In genomic region chr1:134804373-134804772, GRCm38 (mm10) we compare ENCODE assay signal across 10 mouse cellular contexts.
A peak's percentile ranks its signal among the peaks of the same experiment; 100 is the strongest.
DNase-seq lines count a peak whose midpoint lies in the region; ATAC-seq and TF ChIP-seq lines count a peak whose summit lies in the region.
"Had no signal": no experiment of that assay in that cellular context is flagged by ENCODE, and none has a peak within 500 bp of the region (broad histone marks: within the 10 kb centered on the region; RNA-seq: fewer than 3 reads in every experiment).

No protein-coding gene starts in this region.

- peaks cover 6% of the 10 kb centered on the region for H3K36me3 ChIP-seq in hindbrain, embryonic 12.5 days
- H3K36me3 ChIP-seq in hindbrain, postnatal 0 days (ENCODE audit: insufficient read depth, low read length) = no peaks in the 10 kb centered on the region
- H3K36me3 ChIP-seq in limb, embryonic 15.5 days = no peaks in the 10 kb centered on the region
- H3K36me3 ChIP-seq: liver, embryonic 13.5 days had no signal

- H3K4me1 ChIP-seq in hindbrain, embryonic 12.5 days = peaks cover 16% of the 10 kb centered on the region
- H3K4me1 ChIP-seq in hindbrain, postnatal 0 days (ENCODE audit: insufficient read depth, low read length) = peaks cover 5% of the 10 kb centered on the region; the same call in 1 of the 2 replicates
- H3K4me1 ChIP-seq in bone marrow macrophage, adult 2 months (ENCODE audit: control insufficient read depth, insufficient read depth, low read length) = peaks cover 25% of the 10 kb centered on the region
- peaks cover 36% of the 10 kb centered on the region for H3K4me1 ChIP-seq in limb, embryonic 15.5 days

- WGBS in hindbrain, embryonic 12.5 days = 75% methylated on average over 5 of the region's 5 CpGs
- 55% methylated on average over 5 of the region's 5 CpGs for WGBS in hindbrain, postnatal 0 days
- WGBS in limb, embryonic 15.5 days = 23% methylated on average over 5 of the region's 5 CpGs

- H3K9ac ChIP-seq in hindbrain, embryonic 12.5 days = no peak overlapping the region
- H3K9ac ChIP-seq in hindbrain, postnatal 0 days (replicated peaks; ENCODE audit: low read length) = no peak overlapping the region
- no peak overlapping the region for H3K9ac ChIP-seq in limb, embryonic 15.5 days
- H3K9ac ChIP-seq: liver, embryonic 13.5 days had no signal

- 0 out of 2 replicates have a peak overlapping the region, but pooled peaks have one; percentile 44 for H3K27ac ChIP-seq in hindbrain, embryonic 12.5 days
- no peak overlapping the region for H3K27ac ChIP-seq in hindbrain, postnatal 0 days
- H3K27ac ChIP-seq in bone marrow macrophage, adult 2 months (ENCODE audit: insufficient read depth, low read depth, low read length) = peak overlapping the region; percentile 23; the same call in 1 of the 2 replicates
- peak overlapping the region; percentile 88 for H3K27ac ChIP-seq in limb, embryonic 15.5 days
- H3K27ac ChIP-seq: liver, embryonic 13.5 days had no signal

- no peak overlapping the region for H3K4me2 ChIP-seq in hindbrain, embryonic 12.5 days (replicated peaks)
- no peak overlapping the region for H3K4me2 ChIP-seq in hindbrain, postnatal 0 days (ENCODE audit: low read depth, low read length)
- H3K4me2 ChIP-seq in limb, embryonic 15.5 days = no peak overlapping the region
- H3K4me2 ChIP-seq: liver, embryonic 13.5 days had no signal

- no peak overlapping the region for H3K4me3 ChIP-seq in hindbrain, embryonic 12.5 days
- H3K4me3 ChIP-seq in hindbrain, postnatal 0 days (ENCODE audit: low read length) = no peak overlapping the region
- H3K4me3 ChIP-seq in bone marrow macrophage, adult 2 months (ENCODE audit: insufficient read depth, low read length) = no peak overlapping the region
- H3K4me3 ChIP-seq in limb, embryonic 15.5 days = no peak overlapping the region
- H3K4me3 ChIP-seq: liver, embryonic 13.5 days had no signal

- no peaks in the 10 kb centered on the region for H3K9me3 ChIP-seq in hindbrain, embryonic 12.5 days (replicated peaks)
- no peaks in the 10 kb centered on the region for H3K9me3 ChIP-seq in hindbrain, postnatal 0 days (ENCODE audit: low read length)
- H3K9me3 ChIP-seq in limb, embryonic 15.5 days = no peaks in the 10 kb centered on the region
- H3K9me3 ChIP-seq: liver, embryonic 13.5 days had no signal

- TF ChIP-seq POLR2A in bone marrow macrophage, adult 2 months (IDR thresholded peaks at IDR 0.05; ENCODE audit: borderline replicate concordance, low read depth, low read length) = no peak

- no peaks in the 10 kb centered on the region for H3K27me3 ChIP-seq in hindbrain, embryonic 12.5 days
- H3K27me3 ChIP-seq in hindbrain, postnatal 0 days (ENCODE audit: insufficient read depth, low read length) = no peaks in the 10 kb centered on the region
- H3K27me3 ChIP-seq in limb, embryonic 15.5 days = no peaks in the 10 kb centered on the region
- H3K27me3 ChIP-seq: liver, embryonic 13.5 days had no signal

- no peak for ATAC-seq in hindbrain, embryonic 12.5 days (ENCODE audit: low FRiP score)
- no peak for ATAC-seq in hindbrain, postnatal 0 days
- ATAC-seq in limb, embryonic 15.5 days (ENCODE audit: insufficient number of reproducible peaks, low FRiP score, low TSS enrichment, low read depth) = no peak
- ATAC-seq in cerebellum, adult (ENCODE audit: insufficient number of reproducible peaks, low FRiP score, low TSS enrichment) = no peak
- ATAC-seq: inflammation-experienced regulatory T-cells, adult 6 months had no signal

- no peak for DNase-seq in hindbrain, postnatal 0 days (ENCODE audit: low spot score)
- DNase-seq in heart, adult 8-10 months (ENCODE audit: low spot score) = peak; percentile 46
- no peak for DNase-seq in right cerebral cortex, postnatal 25 days
- no peak for DNase-seq in T-cell, adult 2 months (ENCODE audit: low spot score)
- DNase-seq: liver, embryonic 13.5 days had no signal

- TF ChIP-seq CTCF in hindbrain, postnatal 0 days (IDR thresholded peaks at IDR 0.05; ENCODE audit: low read depth) = no peak
- TF ChIP-seq CTCF in bone marrow macrophage, adult 2 months (IDR thresholded peaks at IDR 0.05; ENCODE audit: low read depth, low read length) = no peak
